Mouse (Mus musculus) B cell, adult 2 months (primary cell): ENCODE measurements around the gene Il16.

Experiments
- DNase-seq, 2 experiments: peaks; one replicate each; pipeline ENCODE4 v3.0.0; 2022

Il16 gene

DNA sequence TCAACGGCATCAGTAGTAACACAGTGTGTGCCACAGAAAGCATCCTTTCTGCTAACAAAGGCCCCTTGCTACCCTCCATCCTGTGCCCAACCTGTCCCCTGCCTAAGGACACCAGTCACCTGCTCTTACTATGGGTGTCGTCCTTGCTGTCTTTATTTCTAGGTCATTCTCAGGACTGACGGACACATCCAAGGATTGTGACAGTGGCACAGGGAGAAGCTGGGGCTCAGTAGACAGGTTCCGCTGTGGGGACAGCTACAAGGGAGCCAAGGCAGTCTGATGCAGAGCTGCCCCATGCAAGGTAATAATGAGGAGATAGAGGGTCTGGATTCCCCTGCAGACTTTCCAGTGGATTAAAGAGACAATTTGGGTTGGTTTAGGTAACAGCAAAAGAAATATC lies 67.0 kb downstream of the Il16 start:
- no peak for DNase-seq

DNA sequence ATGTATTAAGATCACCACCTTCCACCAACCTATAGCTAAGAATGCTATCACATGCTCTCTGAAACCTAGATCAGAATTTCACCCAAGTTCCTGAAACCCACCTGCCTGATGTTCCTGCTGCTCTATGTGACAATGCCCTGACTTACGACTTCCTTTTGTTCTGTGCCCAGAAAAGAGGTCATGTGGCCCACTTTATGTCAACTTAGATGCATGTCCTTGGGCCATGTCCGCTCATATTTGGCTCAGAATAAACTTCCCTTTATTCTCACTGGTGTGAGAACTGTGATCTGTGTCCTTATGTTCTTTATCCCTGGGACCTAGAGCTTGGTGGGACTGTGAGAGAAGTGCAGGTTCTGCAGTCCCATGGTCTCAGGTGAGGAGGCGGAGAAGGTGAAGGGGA lies 68.2 kb downstream of the Il16 start:
- DNase-seq = no peak

DNA sequence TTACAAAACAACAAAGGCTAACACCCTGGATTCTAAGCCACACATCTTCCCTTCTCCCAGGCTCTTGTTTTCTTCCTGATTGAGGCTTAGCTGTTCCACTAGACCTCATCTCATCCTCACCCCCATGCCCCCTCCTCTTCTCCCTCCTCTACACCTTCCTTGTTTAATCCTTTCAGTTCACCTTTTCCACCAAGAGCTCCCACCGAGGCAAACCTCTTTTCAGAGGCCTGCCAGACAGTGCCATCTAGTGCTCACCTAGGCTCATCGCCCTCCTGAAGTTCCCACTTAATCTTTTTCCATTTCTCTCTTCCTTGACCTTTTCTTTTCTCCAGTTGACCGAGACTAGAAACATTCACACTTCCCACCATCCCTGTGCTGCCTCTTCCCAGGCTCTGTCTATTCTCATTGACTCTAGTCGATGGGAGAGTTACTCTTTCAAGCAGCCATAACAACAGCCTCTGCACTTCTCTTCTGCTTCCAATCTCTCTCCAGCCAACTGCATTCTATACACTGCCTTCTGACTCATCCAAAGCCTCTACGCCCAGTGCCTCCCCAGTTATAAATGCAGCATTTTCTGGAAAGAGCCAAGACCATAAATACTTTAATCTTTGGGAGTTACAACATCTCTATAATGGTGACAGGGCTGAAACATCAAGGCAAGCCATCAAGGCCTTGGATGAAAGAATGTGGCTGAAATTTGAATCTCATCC lies 69.8 kb downstream of the Il16 start:
- peak; percentile 66 to 67 for DNase-seq

DNA sequence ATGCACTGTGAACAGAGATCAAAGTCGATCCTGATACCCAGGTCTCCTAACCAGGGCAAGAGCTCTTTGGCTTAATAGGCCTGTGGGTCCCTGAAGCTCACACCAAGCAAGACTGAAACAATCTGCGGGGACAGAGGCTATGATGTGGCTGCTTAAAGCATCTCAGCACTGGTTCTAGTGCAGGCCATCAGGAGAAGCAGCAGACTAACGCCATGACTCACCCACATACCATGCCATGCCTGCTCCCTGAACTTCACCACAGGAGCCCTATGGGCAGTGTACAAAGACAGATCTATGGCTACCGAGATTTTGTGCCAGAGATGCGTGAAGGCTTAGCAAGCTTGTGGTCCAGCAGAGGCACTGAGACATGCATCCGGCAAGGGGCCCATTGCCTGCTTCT lies 74.0 kb downstream of the Il16 start:
- DNase-seq = no peak

DNA sequence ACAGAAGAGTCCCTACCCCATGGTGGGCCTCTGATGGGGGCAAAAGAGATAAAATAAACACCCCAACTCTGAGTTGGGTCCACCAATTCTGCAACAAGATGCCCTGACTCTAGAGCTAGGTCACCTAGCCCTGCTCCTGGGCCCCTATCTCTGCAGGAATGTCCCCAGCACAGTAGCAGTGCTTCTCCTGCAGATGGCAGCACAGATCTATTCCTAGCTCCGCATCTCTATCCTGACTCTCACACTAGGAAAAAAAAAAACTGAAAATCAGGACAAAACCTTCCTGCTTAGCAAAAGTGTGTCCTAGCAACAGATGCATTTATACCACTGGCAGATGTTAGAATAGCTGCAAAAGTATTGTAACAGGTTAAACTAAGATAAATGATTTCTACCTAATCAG lies 76.8 kb downstream of the Il16 start:
- no peak for DNase-seq

DNA sequence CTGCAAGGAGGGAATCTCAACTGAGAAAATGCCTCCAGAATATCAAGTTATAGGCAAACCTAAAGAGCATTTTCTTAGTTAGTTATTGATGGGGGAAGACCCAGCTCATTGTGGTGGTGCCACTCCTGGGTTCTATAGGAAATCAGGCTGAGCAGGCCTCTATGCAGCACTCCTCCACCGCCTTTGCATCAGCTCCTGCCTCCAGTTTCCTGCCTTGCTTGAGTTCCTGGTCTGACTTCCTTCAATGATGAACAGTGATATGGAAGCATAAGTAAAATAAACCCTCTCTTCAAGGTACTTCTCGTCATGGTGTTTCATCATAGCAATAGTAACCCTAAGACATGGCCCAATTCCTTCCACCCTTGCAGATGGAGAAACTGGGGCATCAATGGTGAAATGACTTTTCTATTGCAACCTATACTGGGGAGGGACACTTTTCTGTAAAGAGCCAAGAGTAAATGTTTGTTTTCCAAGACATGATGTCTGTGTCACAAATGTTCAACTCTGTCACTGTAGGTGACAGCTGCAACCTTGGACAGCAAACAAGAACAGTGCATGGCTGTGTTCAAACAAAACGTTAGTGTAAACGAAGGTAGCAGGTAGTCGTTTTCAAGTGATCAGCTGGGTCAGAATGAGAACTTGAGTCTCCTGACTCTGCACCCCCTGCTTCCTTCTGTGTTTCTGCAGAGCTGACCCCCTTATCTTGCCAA lies 77.4 kb downstream of the Il16 start:
- DNase-seq = no peak

DNA sequence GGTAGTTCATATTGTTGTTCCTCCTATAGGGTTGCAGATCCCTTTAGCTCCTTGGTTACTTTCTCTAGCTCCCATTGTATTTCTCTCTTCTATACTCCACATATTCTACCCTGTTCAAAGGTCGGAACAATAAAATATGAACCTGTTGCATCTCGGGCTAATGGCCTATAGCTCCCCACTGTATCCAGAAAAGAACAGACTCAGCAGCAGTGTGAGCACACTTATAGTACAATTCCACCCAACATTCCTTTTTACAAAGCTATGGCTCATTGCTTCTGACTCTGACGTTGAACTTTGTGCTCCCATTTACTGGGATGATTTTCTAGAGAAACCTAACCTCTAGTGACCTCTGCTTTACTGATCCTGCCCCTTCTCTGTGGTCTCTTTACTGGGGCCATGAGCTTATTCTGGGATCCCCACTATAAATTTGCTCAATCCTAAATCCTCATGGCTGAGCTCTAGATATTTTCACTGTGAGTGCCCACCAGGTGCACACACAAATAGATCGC lies 79.4 kb downstream of the Il16 start:
- DNase-seq = no peak

DNA sequence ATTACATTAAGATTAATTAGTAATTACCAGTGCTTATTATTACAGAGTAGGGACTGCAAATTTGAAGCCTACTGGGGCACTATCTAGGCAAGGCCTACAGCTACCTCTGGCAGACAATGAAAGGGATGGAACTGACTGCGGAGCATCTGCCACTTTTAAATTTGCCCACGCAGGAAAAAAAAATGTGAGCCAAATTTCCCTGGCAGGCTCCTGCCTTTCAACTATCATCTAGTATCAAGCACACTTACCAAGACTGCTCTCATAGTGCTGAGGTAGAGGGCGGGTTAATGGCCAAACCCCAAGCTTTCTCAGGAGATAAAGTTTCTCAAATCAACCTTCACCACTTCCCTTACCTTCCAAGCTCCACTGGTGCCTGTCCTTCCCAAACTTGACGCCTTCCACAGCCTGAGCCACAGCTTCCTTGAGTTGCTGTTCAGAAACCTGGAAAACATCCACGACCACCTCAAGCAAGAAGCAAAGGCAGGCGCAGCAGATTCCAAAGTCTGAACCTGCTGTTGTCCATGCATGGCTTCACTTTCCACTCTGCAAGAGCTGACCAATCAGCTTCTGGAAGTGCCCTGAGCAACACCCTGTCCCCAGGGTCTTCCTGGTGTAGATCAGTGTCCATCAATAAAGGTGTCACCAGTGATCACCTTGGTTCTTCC lies 82.7 kb downstream of the Il16 start:
- no peak for DNase-seq

DNA sequence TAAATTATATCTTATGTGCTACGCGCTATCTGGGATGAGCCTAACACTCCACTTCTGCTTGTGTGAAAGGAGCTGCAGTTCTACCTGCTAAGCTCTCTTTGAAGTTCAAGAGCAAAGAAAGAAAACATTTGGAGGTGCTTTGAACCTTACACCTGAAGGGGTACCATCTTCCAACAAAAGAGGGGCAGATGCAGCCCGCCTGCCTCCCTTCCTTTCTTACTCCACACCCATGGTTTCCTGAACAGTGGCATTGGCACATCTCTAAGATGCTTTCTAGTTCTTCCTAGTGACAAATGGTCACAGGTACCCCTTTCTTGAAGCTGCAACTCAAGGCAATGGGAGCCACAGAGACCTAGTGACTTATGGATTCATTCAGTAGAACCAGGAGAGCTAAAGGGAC lies 83.8 kb downstream of the Il16 start:
- no peak for DNase-seq

DNA sequence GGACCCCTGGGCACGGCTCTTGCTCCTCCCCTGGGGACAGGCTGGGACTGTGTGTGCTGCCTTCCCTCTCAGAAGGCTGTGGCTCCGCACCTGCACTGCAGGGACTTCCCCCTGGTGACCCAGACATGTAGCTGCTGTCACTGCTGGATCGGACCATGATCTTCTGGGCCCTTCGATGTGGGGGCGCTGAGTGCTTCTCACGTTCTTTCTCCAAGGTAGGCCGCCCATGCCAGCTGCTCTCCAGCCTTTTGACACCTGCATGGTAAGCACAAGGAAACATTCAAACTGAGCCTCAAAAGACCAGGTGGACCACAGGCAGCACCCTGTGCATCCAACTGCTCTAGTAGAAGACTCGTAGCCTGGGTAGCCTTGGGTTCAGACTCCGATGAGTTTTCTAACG lies 84.5 kb downstream of the Il16 start:
- DNase-seq = peak; percentile 57 to 61

DNA sequence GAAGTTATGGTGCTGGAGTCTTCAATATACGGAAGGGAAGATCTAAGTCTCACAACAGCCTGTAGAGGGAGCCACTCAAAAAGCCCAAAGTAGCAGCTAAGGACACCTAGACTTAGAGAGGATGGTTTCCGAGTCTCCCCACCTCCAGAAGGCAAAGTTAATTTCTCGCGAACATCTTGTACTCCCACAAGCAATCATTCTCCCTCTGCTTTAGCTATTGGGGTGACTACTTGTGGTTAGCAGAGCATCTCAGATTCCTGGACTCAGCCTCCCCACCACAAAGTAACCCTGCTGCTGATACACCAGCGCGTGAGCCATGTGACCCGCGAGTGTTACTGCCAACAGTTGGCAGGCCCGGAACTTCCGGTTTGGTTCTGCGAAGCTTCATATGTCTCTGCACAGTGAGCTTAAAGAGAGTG lies 85.2 kb downstream of the Il16 start:
- peak; percentile 64 to 65 for DNase-seq

DNA sequence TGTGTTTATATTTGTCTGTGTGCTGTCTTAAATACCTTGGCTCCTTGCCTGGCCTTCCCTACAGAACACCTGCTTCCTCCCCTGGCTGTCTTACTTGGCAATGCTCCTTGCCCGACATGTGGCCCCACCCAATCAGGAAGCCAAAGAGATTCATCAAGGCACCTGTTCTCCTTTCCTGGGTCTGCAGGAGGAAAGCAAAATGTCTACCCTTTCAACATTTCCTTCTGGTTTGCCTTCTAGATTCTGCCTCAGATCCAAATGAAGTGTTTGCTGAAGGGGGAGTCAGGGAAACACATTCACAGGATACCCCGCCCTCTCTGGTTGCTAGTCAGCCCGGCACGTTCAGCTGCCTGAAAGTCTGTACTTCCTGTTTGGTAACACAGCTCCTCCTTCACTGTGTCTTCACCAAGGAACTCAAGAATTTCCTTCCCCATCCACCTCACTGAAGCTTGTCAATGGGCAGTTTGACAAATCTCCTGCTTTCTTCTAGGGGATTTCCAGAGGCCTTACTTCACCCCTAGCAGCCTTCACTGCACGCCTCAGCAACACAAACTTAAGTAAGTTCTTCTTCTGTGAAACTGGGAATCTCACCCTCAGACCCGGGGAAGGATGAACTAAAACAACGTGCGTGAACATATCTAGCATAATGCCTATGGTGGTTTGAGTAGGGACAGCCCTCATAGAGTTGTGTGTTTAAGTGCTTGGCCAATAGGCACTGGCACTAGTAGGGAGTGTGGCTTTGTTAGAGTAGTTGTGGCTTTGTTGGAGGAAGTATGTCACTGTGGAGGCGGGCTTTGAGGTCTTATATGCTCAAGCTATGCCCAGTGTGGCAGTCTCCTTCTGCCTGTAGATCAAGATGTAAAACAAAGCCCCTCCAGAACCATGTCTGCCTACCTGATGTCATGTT lies 86.1 kb downstream of the Il16 start:
- peak; percentile 74 to 80 for DNase-seq

DNA sequence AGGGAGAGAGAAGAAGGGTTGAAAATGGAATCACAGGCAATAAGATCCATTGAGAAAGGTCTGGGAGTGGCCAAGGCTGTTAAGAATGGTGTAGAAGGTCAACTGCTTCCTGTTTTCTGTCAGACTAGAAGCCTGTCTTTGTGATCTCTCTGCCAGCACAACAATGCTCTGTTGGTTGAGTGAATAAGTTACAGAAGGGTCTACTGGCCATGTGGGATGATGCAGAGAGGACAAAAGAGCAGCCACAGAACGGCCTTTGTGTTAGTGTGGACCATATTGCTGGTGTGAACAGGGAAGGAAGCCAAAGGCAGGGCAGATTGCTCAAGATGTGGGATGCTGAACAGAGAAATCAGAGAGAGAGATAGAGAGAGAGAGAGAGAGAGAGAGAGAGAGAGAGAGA lies 86.8 kb downstream of the Il16 start:
- DNase-seq = peak in 1 of 2 experiments; percentile 31

DNA sequence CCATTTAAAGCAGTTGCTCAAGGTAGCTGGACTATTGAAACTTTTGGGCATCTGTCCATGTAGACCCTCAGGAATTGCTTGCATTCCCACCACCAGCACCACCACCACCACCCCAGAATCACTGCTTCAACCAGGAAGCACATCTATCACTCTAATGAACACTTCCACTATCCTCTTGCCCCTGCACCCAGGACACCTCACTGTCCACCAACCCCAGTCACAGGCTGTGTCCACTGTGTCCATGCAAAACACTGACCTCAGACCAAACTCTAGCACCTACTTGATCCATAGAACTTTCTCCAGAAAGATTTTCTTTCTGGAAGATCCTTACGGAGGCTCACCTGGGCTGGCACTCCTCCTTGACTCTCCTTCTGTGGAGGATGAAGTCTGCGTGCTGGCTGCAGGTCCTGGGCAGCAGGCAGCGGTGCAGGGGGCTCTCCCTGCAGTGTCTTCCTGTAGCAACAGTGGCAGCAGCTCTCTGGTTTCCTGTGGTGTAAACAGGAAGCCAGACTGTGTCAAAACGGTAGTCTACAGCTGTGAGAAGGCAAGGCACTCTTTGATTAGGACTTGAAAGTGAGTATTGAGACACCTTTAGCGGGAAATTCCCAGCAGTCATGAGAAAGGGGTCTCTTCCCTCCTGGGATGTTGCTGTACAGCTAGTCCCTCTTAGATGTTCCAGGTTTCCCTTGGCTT lies 90.4 kb downstream of the Il16 start:
- peak; percentile 79 to 82 for DNase-seq

DNA sequence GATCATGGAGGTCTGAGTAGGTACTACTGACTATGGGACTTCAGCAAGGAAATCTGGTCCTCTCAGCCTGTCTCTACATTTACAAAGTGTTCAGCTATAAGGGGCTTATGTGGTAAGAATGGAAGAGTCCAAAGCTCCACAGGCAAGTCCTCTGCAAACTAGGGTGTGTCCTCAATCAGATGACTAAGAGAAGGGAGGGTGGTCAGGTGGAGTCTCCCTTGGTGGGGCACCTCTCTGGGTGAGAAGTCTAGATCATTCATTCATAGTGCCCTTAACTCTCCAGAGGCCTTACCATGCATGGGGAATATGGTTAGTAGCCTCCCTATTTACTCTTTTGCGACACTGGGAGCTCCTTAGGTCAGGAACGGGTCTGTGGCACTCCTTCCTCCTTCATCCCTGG lies 91.3 kb downstream of the Il16 start:
- DNase-seq = peak; percentile 46 to 50

DNA sequence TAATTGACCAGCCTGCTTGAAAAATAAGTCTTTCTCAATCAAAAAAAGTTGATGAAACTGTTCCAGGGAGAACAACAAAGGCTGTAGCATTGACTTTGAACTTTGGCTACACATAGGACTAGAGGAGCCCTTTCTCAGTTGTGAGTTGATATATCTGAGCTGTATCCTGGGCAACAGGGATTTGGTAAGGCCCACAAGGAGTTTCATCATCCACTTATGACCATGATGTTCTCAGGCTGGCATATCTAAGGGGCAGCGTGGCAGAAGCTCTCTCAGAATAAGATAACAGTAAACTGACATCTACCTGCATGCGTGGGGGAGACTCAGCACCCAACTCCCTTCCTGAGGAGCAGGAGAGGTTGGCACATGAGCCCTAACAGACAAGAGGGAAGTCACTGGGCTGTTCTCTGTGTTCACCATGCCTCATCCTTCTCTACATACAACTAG lies 91.9 kb downstream of the Il16 start:
- peak in 1 of 2 experiments; percentile 34 for DNase-seq

DNA sequence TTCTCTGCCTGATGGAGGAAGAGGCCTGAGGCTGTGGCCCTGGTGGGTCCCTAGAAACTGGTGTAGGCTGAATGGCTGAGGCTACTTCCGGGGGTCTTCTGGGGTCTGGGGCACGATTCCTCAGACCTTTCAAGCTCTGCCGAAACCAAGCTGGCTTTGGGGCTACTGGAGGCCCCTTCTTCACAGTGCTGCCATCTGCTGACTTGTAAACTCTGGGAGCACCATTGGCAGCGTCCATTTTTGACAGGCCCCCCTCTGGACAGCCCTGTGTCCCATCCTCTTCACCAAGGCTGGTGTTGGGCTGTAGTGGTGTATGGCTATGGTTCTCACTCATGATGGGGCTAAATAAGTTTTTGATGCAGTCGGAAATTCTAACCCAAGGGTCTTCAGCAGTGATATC lies 93.0 kb downstream of the Il16 start:
- DNase-seq = peak in 1 of 2 experiments; percentile 35

DNA sequence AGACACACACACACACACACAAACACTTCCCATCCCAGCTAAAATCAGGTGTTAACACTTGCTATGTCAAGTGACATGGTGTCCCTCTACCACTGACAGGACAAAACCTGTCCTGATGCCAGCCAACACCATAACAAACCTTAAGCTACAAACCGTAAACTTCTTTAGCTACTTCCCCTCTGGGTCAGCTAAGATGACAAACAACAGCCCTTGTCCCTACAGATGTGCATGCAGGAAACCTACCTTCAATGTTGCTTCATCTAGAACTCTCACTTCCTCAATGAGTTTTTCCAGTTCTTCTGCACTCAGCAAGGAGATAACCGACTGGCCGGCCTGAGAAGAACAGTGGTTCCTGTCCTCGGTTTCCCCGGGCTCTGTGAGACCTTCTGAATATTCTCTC lies 94.9 kb downstream of the Il16 start:
- DNase-seq = peak; percentile 60 to 61

DNA sequence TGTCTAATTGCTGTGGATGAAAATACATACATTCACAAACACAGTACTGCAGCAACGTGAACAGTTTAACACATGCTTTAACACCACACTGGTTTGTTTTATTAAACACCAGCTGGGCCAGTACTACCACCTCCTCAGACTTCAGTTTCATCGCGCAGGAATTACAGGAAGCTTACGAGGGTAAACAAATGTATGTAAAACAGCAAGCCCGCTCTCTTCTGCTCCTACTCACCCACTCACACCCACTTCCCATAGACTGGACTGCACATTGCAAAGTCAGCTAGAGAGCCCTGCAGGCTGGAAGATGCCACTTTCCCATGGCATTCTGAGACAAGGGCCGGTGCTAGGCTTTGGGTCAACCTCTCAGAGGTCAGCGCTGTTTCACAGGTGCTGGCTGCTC lies 96.7 kb downstream of the Il16 start:
- peak; percentile 43 to 47 for DNase-seq

DNA sequence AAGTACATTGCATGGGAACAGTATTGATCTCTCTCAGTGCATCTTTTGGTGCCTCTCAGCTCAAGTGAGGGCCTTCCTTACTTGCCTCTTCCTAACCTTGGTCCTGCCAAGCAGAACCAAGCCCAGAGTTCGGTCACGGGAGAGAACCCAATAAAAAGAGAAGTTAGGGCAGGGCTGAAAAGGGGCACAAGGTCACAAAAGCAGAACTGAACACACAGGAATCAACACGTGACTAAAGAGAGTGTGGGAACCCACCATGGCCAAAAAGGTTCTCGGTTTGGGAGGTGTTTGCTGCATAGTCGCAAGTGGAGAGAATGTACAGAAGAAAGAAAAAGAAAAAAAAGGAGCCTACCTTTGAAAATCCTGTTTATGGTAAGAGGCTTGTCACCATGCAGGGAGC lies 100.0 kb downstream of the Il16 start:
- peak; percentile 76 to 80 for DNase-seq

DNA sequence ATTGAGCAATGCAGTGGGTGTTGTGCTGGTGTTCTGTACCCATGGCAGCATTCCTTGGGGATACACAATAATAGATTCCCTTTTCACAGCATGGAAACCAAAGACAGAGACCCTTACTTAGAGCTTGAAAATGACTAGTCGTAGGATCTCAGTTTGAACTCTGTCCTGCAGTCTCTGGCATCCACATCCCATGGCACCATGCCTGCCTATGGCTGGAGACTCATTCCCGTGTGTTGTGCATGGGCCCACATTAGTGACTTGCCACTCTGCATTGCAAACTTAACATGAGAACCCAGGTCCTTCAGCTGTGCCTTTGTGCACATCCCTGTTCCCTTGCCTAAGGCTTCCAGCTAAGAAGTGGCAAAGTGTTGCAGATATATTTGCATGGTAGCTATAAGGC lies 100.8 kb downstream of the Il16 start:
- DNase-seq = no peak

DNA sequence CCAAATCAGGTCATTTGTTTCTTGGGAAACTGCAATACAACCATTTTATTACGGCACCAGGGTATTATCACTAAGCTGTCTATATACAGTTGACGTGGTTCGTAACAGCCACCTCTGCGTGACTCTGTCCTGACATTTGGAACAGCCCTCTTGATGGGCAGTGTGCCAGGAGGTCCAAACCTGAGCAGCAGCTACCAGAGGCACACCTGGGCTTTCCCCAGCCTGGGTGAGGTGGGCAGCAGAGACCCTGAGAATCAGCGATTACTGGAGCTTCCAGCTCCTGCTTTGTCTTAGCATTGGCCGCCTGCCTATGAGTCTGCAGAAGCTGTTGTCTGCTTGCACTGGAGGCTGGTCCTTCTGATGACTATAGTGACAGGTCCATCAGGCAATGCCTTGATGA lies 101.9 kb downstream of the Il16 start:
- DNase-seq = no peak
